Mouse (Mus musculus) midbrain, embryonic 16.5 days (tissue): Measurements from ENCODE around the gene Rap1gap2. TPM values are rescaled to one million over a fixed set of nuclear protein-coding genes. Genes with fewer than 3 reads are reported as not detected.

Experiments used
- ATAC-seq: fragments of 200-750 bp; cut with Nextera tagmentation; 2 replicates; pipeline ENCODE4 v1.8.0; 2017; ENCODE audit warnings: moderate TSS enrichment
- H3K27ac ChIP-seq: fragments of 300-500 bp; sonication (generic); 2 replicates; pipeline ENCODE4 v1.5.1; 2014; ENCODE audit warnings: mild to moderate bottlenecking, low read length, mixed read lengths
- H3K27me3 ChIP-seq: fragments of 300-500 bp; sonication (generic); 2 replicates; pipeline ENCODE4 v1.6.1; 2014; ENCODE audit warnings: low read depth, low read length, mixed read lengths; ENCODE audit not compliant: control insufficient read depth, insufficient read depth
- H3K36me3 ChIP-seq: fragments of 300-500 bp; sonication (generic); 2 replicates; pipeline ENCODE4 v1.6.1; 2014; ENCODE audit warnings: mild to moderate bottlenecking, low read length, moderate library complexity, mixed read lengths; ENCODE audit not compliant: control insufficient read depth, insufficient read depth
- H3K4me1 ChIP-seq: fragments of 300-500 bp; sonication (generic); 2 replicates; pipeline ENCODE4 v1.6.1; 2014; ENCODE audit warnings: mild to moderate bottlenecking, low read length, mixed read lengths; ENCODE audit not compliant: control insufficient read depth, insufficient read depth
- H3K4me2 ChIP-seq: fragments of 300-500 bp; sonication (generic); 2 replicates; pipeline ENCODE4 v1.6.1; 2014; ENCODE audit warnings: mild to moderate bottlenecking, low read length, mixed read lengths
- H3K4me3 ChIP-seq: fragments of 300-500 bp; sonication (generic); 2 replicates; pipeline ENCODE4 v1.5.1; 2014; ENCODE audit warnings: low read depth, mild to moderate bottlenecking, low read length, moderate library complexity, mixed read lengths
- H3K9ac ChIP-seq: fragments of 300-500 bp; sonication (generic); 2 replicates; pipeline ENCODE4 v1.6.1; 2014; ENCODE audit warnings: low read depth, low read length, mixed read lengths
- H3K9me3 ChIP-seq: fragments of 300-500 bp; sonication (generic); replicated peaks from 2 replicates; pipeline ENCODE4 v1.6.1; 2014; ENCODE audit warnings: mild to moderate bottlenecking, low read length, mixed read lengths; ENCODE audit not compliant: control insufficient read depth, poor library complexity, severe bottlenecking
- WGBS: fragments of 180-500 bp; shearing (Covaris S2); extraction: QIAGEN DNeasy Blood & Tissue Kit; methylation state at CpG from one replicate; pipeline ENCODE4 v1.1.7; 2014; 5-methylcytosine and 5-hydroxymethylcytosine counted together
- polyA plus RNA-seq: library from polyadenylated mRNA; unstranded; fragments of >200 nt; fragmentation: Nextera tagmentation; extraction: Ambion mirVana; gene quantifications from 2 replicates; pipeline ENCODE4 v1.2.1, GENCODE M21; 2015

Rap1gap2 gene
- polyA plus RNA-seq, 1 experiment from 2014 or later: 17.1 TPM

DNA sequence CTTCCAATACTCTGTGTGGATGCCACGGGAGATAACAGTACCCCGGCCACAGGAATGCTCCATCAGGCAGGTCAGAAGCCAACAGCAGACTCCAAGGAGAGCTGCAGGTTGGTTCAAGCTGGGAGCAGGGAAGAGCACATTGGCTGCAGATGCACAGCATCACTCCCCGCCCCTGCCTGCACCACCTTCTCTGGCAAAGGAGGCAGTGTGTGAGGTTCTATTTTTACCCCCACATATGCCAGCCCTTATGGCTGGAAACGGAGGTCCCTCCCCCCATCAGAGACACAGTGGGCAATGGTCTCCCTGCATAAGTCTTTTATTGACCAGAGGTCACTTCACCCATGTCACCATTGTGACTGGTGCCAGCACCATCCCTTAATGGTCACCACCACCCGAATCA lies 42.3 kb downstream of the Rap1gap2 start:
- no peaks in the 10 kb centered on the region for H3K4me1 ChIP-seq
- H3K27me3 ChIP-seq: no peaks in the 10 kb centered on the region
- no peak overlapping the region for H3K9ac ChIP-seq
- WGBS: 86% methylated on average over 5 of the region's 5 CpGs
- no peaks in the 10 kb centered on the region for H3K9me3 ChIP-seq
- no peak for ATAC-seq
- H3K4me3 ChIP-seq: no peak overlapping the region
- H3K27ac ChIP-seq: no peak overlapping the region
- H3K4me2 ChIP-seq: no peak overlapping the region
- H3K36me3 ChIP-seq: no peaks in the 10 kb centered on the region

GRCm38 (mm10) chr11:74568004-74568403 lies 42.7 kb downstream of the Rap1gap2 start:
- Histone ChIP-seq H3K27me3 (no peaks in the 10 kb centered on the region), H3K27ac (no peak overlapping the region), H3K4me3 (no peak overlapping the region), H3K9me3 (no peaks in the 10 kb centered on the region), H3K36me3 (no peaks in the 10 kb centered on the region), H3K4me2 (no peak overlapping the region), H3K4me1 (no peaks in the 10 kb centered on the region), H3K9ac (no peak overlapping the region)
- 73% methylated on average over 3 of the region's 3 CpGs for WGBS
- no peak for ATAC-seq

DNA sequence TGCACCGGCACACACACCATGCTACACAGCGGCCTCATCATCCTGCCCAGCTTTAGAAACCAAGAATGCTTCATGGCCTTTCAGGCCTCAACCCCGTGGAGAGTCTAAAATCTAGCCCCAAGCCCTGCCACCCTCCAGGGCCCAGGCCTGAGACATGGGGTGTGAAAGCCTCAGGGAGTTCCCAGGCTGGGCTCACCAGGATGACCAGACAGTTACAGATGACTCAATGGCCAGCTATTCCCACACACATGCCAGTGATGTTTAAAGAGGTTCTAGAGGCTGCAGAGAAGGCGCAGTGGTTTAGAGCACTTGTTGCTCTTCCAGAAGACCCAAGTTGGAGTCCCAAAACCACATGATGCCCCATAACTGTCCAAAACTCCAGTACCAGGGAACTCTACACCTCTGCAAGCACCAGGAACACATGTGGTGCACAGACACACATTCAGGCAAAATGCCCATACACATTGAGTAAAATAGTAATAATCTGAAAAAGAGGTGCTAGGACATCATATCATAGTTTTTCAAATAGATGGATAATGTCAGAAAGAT lies 44.3 kb downstream of the Rap1gap2 start:
- H3K9me3 ChIP-seq: no peaks in the 10 kb centered on the region
- H3K27ac ChIP-seq: no peak overlapping the region
- no peaks in the 10 kb centered on the region for H3K27me3 ChIP-seq
- no peak for ATAC-seq
- no peaks in the 10 kb centered on the region for H3K4me1 ChIP-seq
- no peak overlapping the region for H3K4me3 ChIP-seq
- H3K4me2 ChIP-seq: no peak overlapping the region
- H3K36me3 ChIP-seq: no peaks in the 10 kb centered on the region
- WGBS: 93% methylated on average over 4 of the region's 4 CpGs
- no peak overlapping the region for H3K9ac ChIP-seq

DNA sequence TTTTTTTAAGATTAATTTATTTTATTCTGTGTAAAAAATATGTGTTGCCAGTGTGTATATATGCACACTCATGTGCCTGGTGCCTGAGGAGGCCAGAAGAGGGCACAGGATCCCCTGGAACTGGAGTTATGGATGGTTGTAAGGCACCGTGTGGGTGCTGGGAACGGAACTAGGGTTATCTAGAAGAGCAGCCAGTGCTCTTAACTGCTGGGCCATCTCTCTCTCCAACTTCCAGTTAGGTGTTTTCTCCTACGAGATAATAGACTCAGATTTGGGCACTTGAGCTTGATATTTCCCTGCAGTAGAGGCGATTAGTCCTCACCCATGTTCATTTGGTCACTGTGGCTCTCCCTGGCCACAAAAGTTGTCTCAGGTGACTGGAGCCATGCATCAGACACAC lies 49.3 kb downstream of the Rap1gap2 start:
- H3K27me3 ChIP-seq: no peaks in the 10 kb centered on the region
- ATAC-seq: no peak
- no peak overlapping the region for H3K27ac ChIP-seq
- H3K36me3 ChIP-seq: no peaks in the 10 kb centered on the region
- H3K4me3 ChIP-seq: no peak overlapping the region
- 95% methylated on average over 4 of the region's 4 CpGs for WGBS
- H3K9ac ChIP-seq: no peak overlapping the region
- H3K4me1 ChIP-seq: no peaks in the 10 kb centered on the region
- H3K9me3 ChIP-seq: no peaks in the 10 kb centered on the region
- no peak overlapping the region for H3K4me2 ChIP-seq

GRCm38 (mm10) chr11:74560600-74561227 lies 50.0 kb downstream of the Rap1gap2 start:
- H3K4me3 ChIP-seq: no peak overlapping the region
- H3K27me3 ChIP-seq: no peaks in the 10 kb centered on the region
- H3K36me3 ChIP-seq: no peaks in the 10 kb centered on the region
- H3K27ac ChIP-seq: no peak overlapping the region
- no peak overlapping the region for H3K9ac ChIP-seq
- no peak overlapping the region for H3K4me2 ChIP-seq
- peaks cover 4% of the 10 kb centered on the region for H3K4me1 ChIP-seq
- 0 out of 2 replicates have a peak, but pooled peaks have one; percentile 50 for ATAC-seq
- no peaks in the 10 kb centered on the region for H3K9me3 ChIP-seq
- WGBS: 90% methylated on average over 9 of the region's 9 CpGs

DNA sequence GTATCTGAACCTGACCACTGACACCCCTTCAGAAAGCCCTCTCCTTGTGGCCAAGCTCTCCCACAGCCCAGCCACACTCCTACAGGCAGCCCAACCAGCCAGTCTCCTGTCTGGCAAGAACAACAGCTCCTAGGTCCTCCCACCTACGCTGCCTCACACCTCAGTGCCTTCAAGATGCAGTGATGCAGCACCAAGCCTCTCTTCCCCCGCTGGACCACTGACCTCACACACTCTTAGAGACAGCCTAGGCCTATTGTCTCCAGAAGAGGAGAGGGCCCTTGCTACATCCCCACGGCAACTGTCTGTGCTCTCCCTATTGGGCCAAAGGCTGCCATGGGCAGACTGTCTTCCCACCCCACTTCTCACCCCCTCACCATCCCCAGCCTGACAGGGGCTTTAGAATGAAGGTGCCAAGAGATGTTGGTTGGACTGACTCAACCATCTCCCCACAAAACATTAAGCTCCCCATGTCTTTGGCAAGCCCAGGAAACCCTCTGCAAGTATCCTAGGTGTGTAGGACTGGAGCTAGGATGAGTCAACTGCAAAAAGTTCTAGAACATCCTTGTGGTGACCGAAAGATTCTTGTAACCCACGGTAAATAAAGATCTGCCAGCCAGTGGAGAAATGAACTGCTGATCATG lies 50.8 kb downstream of the Rap1gap2 start:
- H3K9me3 ChIP-seq: no peaks in the 10 kb centered on the region
- no peak overlapping the region for H3K27ac ChIP-seq
- ATAC-seq: no peak
- H3K36me3 ChIP-seq: no peaks in the 10 kb centered on the region
- no peaks in the 10 kb centered on the region for H3K27me3 ChIP-seq
- WGBS: 52% methylated on average over 5 of the region's 5 CpGs
- no peak overlapping the region for H3K4me2 ChIP-seq
- H3K4me3 ChIP-seq: no peak overlapping the region
- no peak overlapping the region for H3K9ac ChIP-seq
- peaks cover 12% of the 10 kb centered on the region for H3K4me1 ChIP-seq

DNA sequence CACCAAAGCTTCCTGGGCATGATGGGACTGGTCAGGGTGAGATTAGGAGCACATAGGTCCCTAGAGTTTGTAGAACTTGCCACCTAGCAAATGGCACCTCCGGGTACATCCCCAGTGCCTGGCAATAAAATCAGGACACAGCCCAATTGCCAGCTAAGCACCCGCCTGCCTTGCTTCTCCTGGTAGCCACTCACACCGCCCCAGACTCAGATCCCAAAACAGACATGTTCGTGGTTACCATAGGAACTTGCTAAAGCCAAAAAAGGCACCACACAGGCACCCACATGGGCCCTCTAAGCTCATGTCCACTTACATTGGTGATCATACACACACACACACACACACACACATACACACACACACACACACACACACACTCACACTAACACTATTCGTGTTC lies 51.8 kb downstream of the Rap1gap2 start:
- H3K36me3 ChIP-seq: no peaks in the 10 kb centered on the region
- no peak for ATAC-seq
- H3K9ac ChIP-seq: no peak overlapping the region
- no peaks in the 10 kb centered on the region for H3K9me3 ChIP-seq
- H3K27me3 ChIP-seq: no peaks in the 10 kb centered on the region
- peaks cover 21% of the 10 kb centered on the region for H3K4me1 ChIP-seq
- WGBS: 89% methylated on average over 5 of the region's 5 CpGs
- no peak overlapping the region for H3K4me2 ChIP-seq
- H3K27ac ChIP-seq: no peak overlapping the region
- H3K4me3 ChIP-seq: no peak overlapping the region

GRCm38 (mm10) chr11:74557456-74558230 lies 53.1 kb downstream of the Rap1gap2 start:
- no peak overlapping the region for H3K9ac ChIP-seq
- H3K27me3 ChIP-seq: no peaks in the 10 kb centered on the region
- peaks cover 21% of the 10 kb centered on the region for H3K4me1 ChIP-seq
- no peaks in the 10 kb centered on the region for H3K9me3 ChIP-seq
- WGBS: 58% methylated on average over 11 of the region's 11 CpGs
- no peak for ATAC-seq
- no peak overlapping the region for H3K4me2 ChIP-seq
- H3K27ac ChIP-seq: no peak overlapping the region
- no peaks in the 10 kb centered on the region for H3K36me3 ChIP-seq
- no peak overlapping the region for H3K4me3 ChIP-seq
